Mouse (Mus musculus) heart, embryonic 10.5 days (tissue): ENCODE measurements at regions not wholly inside any gene's neighbourhood (a gene's known extent, or its start where the extent isn't known, plus 50 kb on each side); places are given as distances from the start of the nearest gene placed in this dataset.

ENCODE experiments used
- DNase-seq: peaks from one replicate; pipeline ENCODE4 v3.0.0-alpha.2; 2017; ENCODE audit warnings: low spot score
- H3K27ac ChIP-seq: fragments of 300-500 bp; sonication (generic); 2 replicates; pipeline ENCODE4 v1.5.1; 2016; ENCODE audit warnings: mild to moderate bottlenecking
- H3K27me3 ChIP-seq: fragments of 300-500 bp; sonication (generic); 2 replicates; pipeline ENCODE4 v1.6.1; 2016; ENCODE audit warnings: mild to moderate bottlenecking; ENCODE audit not compliant: poor library complexity, insufficient read depth, severe bottlenecking
- H3K36me3 ChIP-seq: fragments of 300-500 bp; sonication (generic); 2 replicates; pipeline ENCODE4 v1.6.1; 2016; ENCODE audit warnings: mild to moderate bottlenecking, moderate library complexity
- H3K4me1 ChIP-seq: fragments of 300-500 bp; sonication (generic); 2 replicates; pipeline ENCODE4 v1.6.1; 2016; ENCODE audit warnings: mild to moderate bottlenecking
- H3K4me3 ChIP-seq: fragments of 300-500 bp; sonication (generic); 2 replicates; pipeline ENCODE4 v1.5.1; 2016; ENCODE audit warnings: mild to moderate bottlenecking, moderate library complexity
- H3K9me3 ChIP-seq: fragments of 300-500 bp; sonication (generic); 2 replicates; pipeline ENCODE4 v1.6.1; 2016; ENCODE audit warnings: mild to moderate bottlenecking, moderate library complexity
- WGBS: fragments of 180-500 bp; shearing (Covaris S2); methylation state at CpG from one replicate; pipeline ENCODE4 v1.1.7; 2016; 5-methylcytosine and 5-hydroxymethylcytosine counted together

DNA sequence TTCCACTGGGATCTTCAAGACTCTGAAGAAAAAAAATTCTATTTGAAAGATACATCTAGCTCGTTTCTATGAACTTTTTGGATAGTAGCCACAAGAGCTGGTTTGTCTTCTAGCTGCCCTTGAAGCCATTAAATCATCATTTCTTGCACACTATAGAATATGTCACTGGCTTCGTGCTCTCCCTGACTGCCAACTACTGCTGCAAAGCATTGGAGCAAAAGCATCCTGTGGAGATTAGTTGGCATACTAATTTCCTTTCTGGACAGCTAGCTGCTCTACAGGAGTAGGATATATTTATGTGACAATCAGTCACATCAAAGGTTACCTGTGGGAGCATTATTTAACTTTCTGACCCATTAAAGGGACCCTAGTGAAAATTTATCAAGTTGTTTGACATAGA is 243.1 kb downstream of the Pdgfc start:
- no peaks in the 10 kb centered on the region for H3K4me1 ChIP-seq
- H3K4me3 ChIP-seq: no peak overlapping the region
- H3K27me3 ChIP-seq: no peaks in the 10 kb centered on the region
- H3K27ac ChIP-seq: no peak overlapping the region
- H3K9me3 ChIP-seq: no peaks in the 10 kb centered on the region
- no peak for DNase-seq
- no peaks in the 10 kb centered on the region for H3K36me3 ChIP-seq
- 62% methylated on average over 2 of the region's 2 CpGs for WGBS

GRCm38 (mm10) chr3:81289762-81290161 is 253.5 kb downstream of the Pdgfc start:
- Histone ChIP-seq H3K4me3 (no peak overlapping the region), H3K9me3 (no peaks in the 10 kb centered on the region), H3K27me3 (no peaks in the 10 kb centered on the region), H3K4me1 (no peaks in the 10 kb centered on the region), H3K36me3 (no peaks in the 10 kb centered on the region), H3K27ac (no peak overlapping the region)
- WGBS: 93% methylated on average over 2 of the region's 2 CpGs
- DNase-seq: no peak

GRCm38 (mm10) chr3:81292404-81292803 is 256.2 kb downstream of the Pdgfc start:
- H3K27ac ChIP-seq: no peak overlapping the region

GRCm38 (mm10) chr3:81293186-81293819 is 257.1 kb downstream of the Pdgfc start:
- no peaks in the 10 kb centered on the region for H3K4me1 ChIP-seq
- no peaks in the 10 kb centered on the region for H3K9me3 ChIP-seq
- no peak overlapping the region for H3K27ac ChIP-seq
- no peaks in the 10 kb centered on the region for H3K27me3 ChIP-seq
- H3K36me3 ChIP-seq: no peaks in the 10 kb centered on the region
- DNase-seq: no peak
- WGBS: 68% methylated on average over 3 of the region's 3 CpGs
- no peak overlapping the region for H3K4me3 ChIP-seq

More at GRCm38 (mm10) chr3:81292404-81292803, 256.2 kb downstream of the Pdgfc start:
- no peak for DNase-seq
- H3K36me3 ChIP-seq: no peaks in the 10 kb centered on the region
- H3K4me3 ChIP-seq: no peak overlapping the region
- H3K9me3 ChIP-seq: no peaks in the 10 kb centered on the region
- 58% methylated on average over 2 of the region's 2 CpGs for WGBS
- no peaks in the 10 kb centered on the region for H3K4me1 ChIP-seq
- H3K27me3 ChIP-seq: no peaks in the 10 kb centered on the region

DNA sequence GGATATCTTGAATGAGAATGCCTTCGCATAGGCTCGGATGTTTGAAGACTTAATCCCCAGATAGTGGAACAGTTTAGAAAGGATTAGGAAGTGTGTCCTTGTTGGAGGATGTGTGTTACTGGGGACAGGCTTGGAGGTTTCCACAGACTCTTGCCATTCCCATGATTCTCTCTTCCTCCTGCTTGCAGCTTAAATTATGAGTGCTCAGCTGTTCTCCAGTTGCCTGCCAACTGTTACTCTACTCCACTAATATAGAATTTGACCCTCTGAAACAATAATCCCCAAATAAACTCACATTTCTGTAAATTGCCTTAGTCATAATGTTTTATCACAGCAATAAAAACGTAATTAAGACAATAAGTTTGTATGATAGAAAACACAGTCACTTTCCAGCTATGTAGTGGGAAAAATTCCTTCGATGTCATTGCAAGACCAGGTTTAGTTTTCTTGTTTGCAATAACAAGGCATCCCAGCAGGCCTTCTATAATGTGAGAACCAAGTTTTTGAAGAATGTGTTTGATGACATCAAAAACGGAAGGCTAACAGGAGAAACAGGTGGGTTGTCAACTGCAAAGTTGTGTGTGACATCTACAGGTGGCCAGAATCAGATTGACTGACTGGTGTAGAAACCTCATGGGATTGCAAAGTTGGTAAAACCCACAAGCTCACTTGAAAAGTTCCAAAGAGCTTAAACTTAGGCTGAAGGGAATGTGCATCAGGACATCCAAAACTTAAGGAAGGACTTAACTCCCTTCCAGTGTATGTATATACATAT is 268.0 kb downstream of the Pdgfc start:
- no peak overlapping the region for H3K27ac ChIP-seq
- no peaks in the 10 kb centered on the region for H3K36me3 ChIP-seq
- DNase-seq: no peak
- no peaks in the 10 kb centered on the region for H3K9me3 ChIP-seq
- H3K4me1 ChIP-seq: no peaks in the 10 kb centered on the region
- no peak overlapping the region for H3K4me3 ChIP-seq
- 84% methylated on average over 5 of the region's 5 CpGs for WGBS
- H3K27me3 ChIP-seq: no peaks in the 10 kb centered on the region

GRCm38 (mm10) chr3:81305412-81306165 is 269.4 kb downstream of the Pdgfc start:
- WGBS: 73% methylated on average over 10 of the region's 10 CpGs
- Histone ChIP-seq H3K27me3 (no peaks in the 10 kb centered on the region), H3K9me3 (no peaks in the 10 kb centered on the region), H3K4me3 (no peak overlapping the region), H3K4me1 (no peaks in the 10 kb centered on the region), H3K27ac (no peak overlapping the region), H3K36me3 (no peaks in the 10 kb centered on the region)
- DNase-seq: no peak

DNA sequence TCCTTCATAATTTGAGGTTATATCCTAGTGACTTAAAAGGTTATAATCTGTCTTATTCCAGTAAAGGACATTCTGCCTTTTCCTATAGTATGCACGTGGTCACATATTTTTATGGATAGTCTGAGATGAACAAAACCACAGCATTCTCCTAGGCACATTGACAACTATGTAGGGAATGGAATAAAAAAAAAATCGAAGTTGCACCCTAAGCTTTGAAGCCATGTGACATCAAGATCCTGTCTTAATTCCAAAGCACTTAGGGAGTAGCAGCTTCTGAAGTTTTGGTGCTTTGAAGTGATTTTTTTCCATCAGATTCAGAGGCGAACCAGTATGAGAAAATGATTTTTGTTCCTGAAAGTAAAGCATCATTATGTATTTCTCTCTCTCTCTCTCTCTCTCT is 290.6 kb downstream of the Pdgfc start:
- no peak for DNase-seq
- 66% methylated on average over 3 of the region's 3 CpGs for WGBS
- H3K4me1 ChIP-seq: no peaks in the 10 kb centered on the region

GRCm38 (mm10) chr3:81351739-81352138 is 315.5 kb downstream of the Pdgfc start:
- DNase-seq: no peak

More for the DNA sequence above, 290.6 kb downstream of the Pdgfc start:
- Histone ChIP-seq H3K9me3 (no peaks in the 10 kb centered on the region), H3K27ac (no peak overlapping the region), H3K27me3 (no peaks in the 10 kb centered on the region), H3K36me3 (no peaks in the 10 kb centered on the region), H3K4me3 (no peak overlapping the region)

DNA sequence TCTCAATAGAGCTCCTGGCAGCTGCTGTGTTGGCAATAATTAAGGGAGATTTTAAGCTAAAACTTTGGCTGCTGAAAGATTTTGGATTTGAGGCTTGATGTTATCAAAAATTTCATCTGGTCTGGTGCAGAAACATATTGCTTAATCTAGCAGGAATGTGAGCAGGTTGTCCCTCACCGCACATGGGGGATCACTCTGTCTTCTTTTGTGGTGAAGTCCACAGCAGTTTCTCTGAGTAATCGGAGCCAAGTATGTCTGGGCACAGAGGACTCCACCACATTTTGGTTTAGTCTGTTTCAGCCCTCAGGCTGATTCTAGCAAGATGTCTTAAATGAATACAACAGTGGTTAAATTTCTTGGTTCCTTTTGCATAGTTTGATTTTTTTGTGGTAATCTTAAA is 331.7 kb downstream of the Pdgfc start:
- Histone ChIP-seq H3K27ac (no peak overlapping the region), H3K4me1 (no peaks in the 10 kb centered on the region), H3K4me3 (no peak overlapping the region), H3K27me3 (no peaks in the 10 kb centered on the region), H3K36me3 (no peaks in the 10 kb centered on the region), H3K9me3 (no peaks in the 10 kb centered on the region)
- 91% methylated on average over 2 of the region's 2 CpGs for WGBS
- no peak for DNase-seq

More at GRCm38 (mm10) chr3:81351739-81352138, 315.5 kb downstream of the Pdgfc start:
- H3K4me3 ChIP-seq: no peak overlapping the region
- 82% methylated on average over 15 of the region's 15 CpGs for WGBS
- no peaks in the 10 kb centered on the region for H3K9me3 ChIP-seq
- no peaks in the 10 kb centered on the region for H3K36me3 ChIP-seq
- no peaks in the 10 kb centered on the region for H3K27me3 ChIP-seq
- no peak overlapping the region for H3K27ac ChIP-seq
- H3K4me1 ChIP-seq: no peaks in the 10 kb centered on the region

DNA sequence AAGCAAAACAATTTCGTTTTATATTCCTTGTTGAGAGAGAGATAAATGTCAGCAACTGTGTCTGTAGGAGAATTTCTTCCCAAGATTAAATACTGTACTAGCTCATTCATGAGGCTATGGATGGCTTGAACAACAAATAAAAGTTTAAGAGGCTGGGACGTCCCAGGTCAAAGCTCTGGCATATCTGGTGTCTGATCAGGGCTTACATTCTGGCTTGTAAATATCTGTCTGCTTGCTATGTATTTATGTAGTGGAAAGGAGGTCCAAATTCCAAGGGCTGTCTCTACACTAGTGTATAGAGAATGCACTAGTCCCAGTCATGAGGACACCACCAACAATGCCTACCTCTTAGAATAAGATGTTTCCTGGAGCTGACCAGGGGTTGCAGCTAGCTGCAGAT is 332.4 kb downstream of the Pdgfc start:
- Histone ChIP-seq H3K4me1 (no peaks in the 10 kb centered on the region), H3K27me3 (no peaks in the 10 kb centered on the region), H3K36me3 (no peaks in the 10 kb centered on the region), H3K4me3 (no peak overlapping the region), H3K27ac (no peak overlapping the region), H3K9me3 (no peaks in the 10 kb centered on the region)
- DNase-seq: no peak
- WGBS: 69% methylated on average over 2 of the region's 2 CpGs

DNA sequence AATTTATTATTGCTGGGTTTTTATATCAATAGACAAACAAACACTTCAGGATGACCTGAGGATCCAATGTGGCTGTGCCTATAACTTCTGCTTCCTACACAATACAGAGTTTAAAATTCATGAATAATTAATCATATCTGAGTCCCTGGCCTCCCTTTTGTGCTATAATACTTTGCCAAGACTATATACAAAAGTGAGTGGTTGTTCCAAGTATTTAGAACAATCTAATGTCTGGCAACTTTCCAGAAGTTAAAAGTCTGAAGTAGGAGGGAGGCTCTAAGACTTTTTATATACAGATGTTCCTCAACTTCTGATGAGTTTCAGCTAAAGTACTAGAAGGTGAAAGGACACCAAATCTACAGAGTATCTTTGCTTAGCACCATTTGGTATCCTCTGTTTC is 333.5 kb downstream of the Pdgfc start:
- Histone ChIP-seq H3K27me3 (no peaks in the 10 kb centered on the region), H3K9me3 (no peaks in the 10 kb centered on the region), H3K4me1 (no peaks in the 10 kb centered on the region), H3K36me3 (no peaks in the 10 kb centered on the region), H3K27ac (no peak overlapping the region), H3K4me3 (no peak overlapping the region)
- DNase-seq: no peak

DNA sequence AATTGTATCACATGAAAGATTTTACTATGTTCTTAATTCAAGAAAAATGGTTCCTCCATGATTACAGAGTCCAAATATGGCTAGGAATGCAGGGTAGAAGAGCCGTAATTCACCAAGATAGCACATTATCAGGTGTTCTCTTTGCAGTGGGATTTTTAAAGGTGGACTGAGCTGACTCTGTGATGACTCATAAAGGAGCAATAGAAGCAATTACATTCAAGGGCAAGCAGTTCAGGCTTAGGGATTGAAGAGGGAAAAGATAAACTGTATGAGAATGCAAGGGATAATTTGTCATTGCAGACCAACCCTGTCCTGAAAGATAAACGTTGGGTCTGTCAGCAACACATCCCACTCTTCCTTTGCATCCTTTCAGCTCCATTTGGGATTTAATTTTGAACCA is 339.8 kb downstream of the Pdgfc start:
- Histone ChIP-seq H3K27me3 (no peaks in the 10 kb centered on the region), H3K27ac (no peak overlapping the region), H3K36me3 (no peaks in the 10 kb centered on the region), H3K4me3 (no peak overlapping the region), H3K4me1 (0 out of 2 replicates have a peak, but pooled peaks cover 10% of the 10 kb centered on the region), H3K9me3 (no peaks in the 10 kb centered on the region)
- no peak for DNase-seq
- WGBS: 28% methylated on average over 2 of the region's 2 CpGs

DNA sequence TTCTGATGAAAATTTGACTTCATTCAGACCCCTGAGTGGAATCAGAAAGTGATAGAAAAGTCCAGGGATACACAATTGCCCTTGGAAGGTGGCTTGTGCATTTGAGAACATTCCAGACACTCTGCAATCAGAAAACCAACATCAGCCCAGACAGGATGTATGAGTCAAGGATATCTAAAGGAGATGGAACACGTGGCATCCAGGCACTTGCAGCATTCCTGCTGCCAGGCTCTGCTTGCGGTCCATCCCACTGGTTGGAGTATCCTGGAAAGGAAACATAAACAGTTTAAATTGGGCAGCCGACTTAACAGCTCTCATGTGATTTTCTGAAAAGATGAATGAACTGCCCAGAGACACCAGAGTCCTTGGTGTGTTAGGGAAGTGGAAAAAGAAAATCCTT is 341.2 kb downstream of the Pdgfc start:
- Histone ChIP-seq H3K4me3 (no peak overlapping the region), H3K27ac (peak overlapping the region; percentile 72; the same call in 1 of the 2 replicates), H3K36me3 (no peaks in the 10 kb centered on the region), H3K27me3 (no peaks in the 10 kb centered on the region), H3K4me1 (0 out of 2 replicates have a peak, but pooled peaks cover 10% of the 10 kb centered on the region), H3K9me3 (no peaks in the 10 kb centered on the region)
- WGBS: 20% methylated on average over 3 of the region's 3 CpGs
- DNase-seq: peak; percentile 78
